Mouse (Mus musculus): ENCODE measurements around the gene Gas1. TPM values are rescaled to one million over a fixed set of nuclear protein-coding genes. Genes with fewer than 3 reads are reported as not detected.

The Gas1 gene
- polyA plus RNA-seq, 1 experiment from 2014 or later: 50.7 TPM

- no peak for ATAC-seq (ENCODE audit: insufficient number of reproducible peaks, insufficient read depth, low FRiP score, low read depth)
Observed at GRCm38 (mm10) chr13:60173186-60173585, 4.0 kb downstream of the Gas1 start.

GRCm38 (mm10) chr13:60172366-60173017 is 4.7 kb downstream of the Gas1 start:
- peaks cover 2 to 20% of the 10 kb centered on the region in 2 experiments; a peak in 3 of 4 replicates for H3K4me1 ChIP-seq (ENCODE audit: control insufficient read depth in 2 of 2, insufficient read depth in 2 of 2, low read length in 2 of 2)
- no peak overlapping the region for H3K4me3 ChIP-seq (ENCODE audit: control insufficient read depth in 1 of 2, insufficient read depth in 1 of 2, low read depth in 1 of 2, low read length in 2 of 2)
- H3K4me2 ChIP-seq (ENCODE audit: low read length): no peak overlapping the region
- WGBS: 43% methylated on average over 7 of the region's 7 CpGs
- H3K27ac ChIP-seq (replicated peaks in 1 of 2; ENCODE audit: control insufficient read depth in 1 of 2, insufficient read depth in 1 of 2, low read depth in 2 of 2, low read length in 2 of 2): no peak overlapping the region
- no peaks in the 10 kb centered on the region for H3K36me3 ChIP-seq (ENCODE audit: control insufficient read depth, insufficient read depth, low read length)
- no peaks in the 10 kb centered on the region for H3K27me3 ChIP-seq (ENCODE audit: control insufficient read depth, insufficient read depth, low read length)
- no peaks in the 10 kb centered on the region for H3K9me3 ChIP-seq (ENCODE audit: control insufficient read depth, low read length)
- no peak overlapping the region for H3K9ac ChIP-seq (ENCODE audit: low read length)
- ATAC-seq (ENCODE audit: insufficient number of reproducible peaks, insufficient read depth, low FRiP score, low read depth): no peak

More at GRCm38 (mm10) chr13:60173186-60173585, 4.0 kb downstream of the Gas1 start:
- Histone ChIP-seq H3K27ac (replicated peaks in 1 of 2; ENCODE audit: control insufficient read depth in 1 of 2, insufficient read depth in 1 of 2, low read depth in 2 of 2, low read length in 2 of 2) (no peak overlapping the region), H3K9me3 (ENCODE audit: control insufficient read depth, low read length) (no peaks in the 10 kb centered on the region), H3K27me3 (ENCODE audit: control insufficient read depth, insufficient read depth, low read length) (no peaks in the 10 kb centered on the region), H3K4me1 (ENCODE audit: control insufficient read depth in 2 of 2, insufficient read depth in 2 of 2, low read length in 2 of 2) (peaks cover 2 to 20% of the 10 kb centered on the region in 2 experiments; a peak in 3 of 4 replicates), H3K9ac (ENCODE audit: low read length) (no peak overlapping the region), H3K4me2 (ENCODE audit: low read length) (peak overlapping the region; percentile 88), H3K36me3 (ENCODE audit: control insufficient read depth, insufficient read depth, low read length) (no peaks in the 10 kb centered on the region), H3K4me3 (ENCODE audit: control insufficient read depth in 1 of 2, insufficient read depth in 1 of 2, low read depth in 1 of 2, low read length in 2 of 2) (no peak overlapping the region)
- WGBS: 5% methylated on average over 3 of the region's 3 CpGs

GRCm38 (mm10) chr13:60171781-60172180 is 5.4 kb downstream of the Gas1 start:
- no peaks in the 10 kb centered on the region for H3K9me3 ChIP-seq (ENCODE audit: control insufficient read depth, low read length)
- no peaks in the 10 kb centered on the region for H3K27me3 ChIP-seq (ENCODE audit: control insufficient read depth, insufficient read depth, low read length)
- no peak for ATAC-seq (ENCODE audit: insufficient number of reproducible peaks, insufficient read depth, low FRiP score, low read depth)
- no peaks in the 10 kb centered on the region for H3K36me3 ChIP-seq (ENCODE audit: control insufficient read depth, insufficient read depth, low read length)
- H3K4me3 ChIP-seq (ENCODE audit: control insufficient read depth in 1 of 2, insufficient read depth in 1 of 2, low read depth in 1 of 2, low read length in 2 of 2): no peak overlapping the region
- H3K4me2 ChIP-seq (ENCODE audit: low read length): no peak overlapping the region
- H3K9ac ChIP-seq (ENCODE audit: low read length): no peak overlapping the region
- H3K4me1 ChIP-seq (ENCODE audit: control insufficient read depth in 2 of 2, insufficient read depth in 2 of 2, low read length in 2 of 2): peaks cover 2 to 20% of the 10 kb centered on the region in 2 experiments; a peak in 3 of 4 replicates
- H3K27ac ChIP-seq (replicated peaks in 1 of 2; ENCODE audit: control insufficient read depth in 1 of 2, insufficient read depth in 1 of 2, low read depth in 2 of 2, low read length in 2 of 2): no peak overlapping the region
- WGBS: 87% methylated on average over 8 of the region's 8 CpGs

- H3K36me3 ChIP-seq (ENCODE audit: control insufficient read depth, insufficient read depth, low read length): no peaks in the 10 kb centered on the region
- H3K9ac ChIP-seq (ENCODE audit: low read length): no peak overlapping the region
- H3K27ac ChIP-seq (replicated peaks in 1 of 2; ENCODE audit: control insufficient read depth in 1 of 2, insufficient read depth in 1 of 2, low read depth in 2 of 2, low read length in 2 of 2): no peak overlapping the region
- no peaks in the 10 kb centered on the region for H3K27me3 ChIP-seq (ENCODE audit: control insufficient read depth, insufficient read depth, low read length)
- no peak overlapping the region for H3K4me2 ChIP-seq (ENCODE audit: low read length)
- ATAC-seq (ENCODE audit: insufficient number of reproducible peaks, insufficient read depth, low FRiP score, low read depth): no peak
- no peak overlapping the region for H3K4me3 ChIP-seq (ENCODE audit: control insufficient read depth in 1 of 2, insufficient read depth in 1 of 2, low read depth in 1 of 2, low read length in 2 of 2)
- no peaks in the 10 kb centered on the region for H3K9me3 ChIP-seq (ENCODE audit: control insufficient read depth, low read length)
- peaks cover 2 to 20% of the 10 kb centered on the region in 2 experiments; a peak in 3 of 4 replicates for H3K4me1 ChIP-seq (ENCODE audit: control insufficient read depth in 2 of 2, insufficient read depth in 2 of 2, low read length in 2 of 2)
- WGBS: 75% methylated on average over 21 of the region's 21 CpGs
Observed at GRCm38 (mm10) chr13:60170898-60171715, 6.1 kb downstream of the Gas1 start.

- 74% methylated on average over 2 of the region's 2 CpGs for WGBS
- no peak overlapping the region for H3K4me3 ChIP-seq (ENCODE audit: control insufficient read depth in 1 of 2, insufficient read depth in 1 of 2, low read depth in 1 of 2, low read length in 2 of 2)
- H3K36me3 ChIP-seq (ENCODE audit: control insufficient read depth, insufficient read depth, low read length): no peaks in the 10 kb centered on the region
- no peaks in the 10 kb centered on the region for H3K27me3 ChIP-seq (ENCODE audit: control insufficient read depth, insufficient read depth, low read length)
- no peak overlapping the region for H3K4me2 ChIP-seq (ENCODE audit: low read length)
- ATAC-seq (ENCODE audit: insufficient number of reproducible peaks, insufficient read depth, low FRiP score, low read depth): no peak
- H3K27ac ChIP-seq (replicated peaks in 1 of 2; ENCODE audit: control insufficient read depth in 1 of 2, insufficient read depth in 1 of 2, low read depth in 2 of 2, low read length in 2 of 2): no peak overlapping the region
- peaks cover 0 to 10% of the 10 kb centered on the region in 2 experiments; a peak in 3 of 4 replicates for H3K4me1 ChIP-seq (ENCODE audit: control insufficient read depth in 2 of 2, insufficient read depth in 2 of 2, low read length in 2 of 2)
- no peak overlapping the region for H3K9ac ChIP-seq (ENCODE audit: low read length)
- no peaks in the 10 kb centered on the region for H3K9me3 ChIP-seq (ENCODE audit: control insufficient read depth, low read length)
Observed at GRCm38 (mm10) chr13:60169026-60169425, 8.1 kb downstream of the Gas1 start.

- Histone ChIP-seq H3K27ac (replicated peaks in 1 of 2; ENCODE audit: control insufficient read depth in 1 of 2, insufficient read depth in 1 of 2, low read depth in 2 of 2, low read length in 2 of 2) (no peak overlapping the region), H3K4me3 (ENCODE audit: control insufficient read depth in 1 of 2, insufficient read depth in 1 of 2, low read depth in 1 of 2, low read length in 2 of 2) (no peak overlapping the region), H3K9me3 (ENCODE audit: control insufficient read depth, low read length) (peaks cover 14% of the 10 kb centered on the region), H3K27me3 (ENCODE audit: control insufficient read depth, insufficient read depth, low read length) (no peaks in the 10 kb centered on the region), H3K9ac (ENCODE audit: low read length) (no peak overlapping the region), H3K4me1 (ENCODE audit: control insufficient read depth in 2 of 2, insufficient read depth in 2 of 2, low read length in 2 of 2) (no peaks in the 10 kb centered on the region), H3K4me2 (ENCODE audit: low read length) (peak overlapping the region; percentile 45; the same call in 1 of the 2 replicates), H3K36me3 (ENCODE audit: control insufficient read depth, insufficient read depth, low read length) (no peaks in the 10 kb centered on the region)
- ATAC-seq (ENCODE audit: insufficient number of reproducible peaks, insufficient read depth, low FRiP score, low read depth): no peak
- 29% methylated on average over 19 of the region's 19 CpGs for WGBS
Observed at GRCm38 (mm10) chr13:60156294-60157126, 20.7 kb downstream of the Gas1 start.

- Histone ChIP-seq H3K27me3 (ENCODE audit: control insufficient read depth, insufficient read depth, low read length) (no peaks in the 10 kb centered on the region), H3K9ac (ENCODE audit: low read length) (no peak overlapping the region), H3K4me1 (ENCODE audit: control insufficient read depth in 2 of 2, insufficient read depth in 2 of 2, low read length in 2 of 2) (no peaks in the 10 kb centered on the region), H3K9me3 (ENCODE audit: control insufficient read depth, low read length) (peaks cover 15% of the 10 kb centered on the region), H3K4me3 (ENCODE audit: control insufficient read depth in 1 of 2, insufficient read depth in 1 of 2, low read depth in 1 of 2, low read length in 2 of 2) (no peak overlapping the region), H3K4me2 (ENCODE audit: low read length) (no peak overlapping the region), H3K27ac (replicated peaks in 1 of 2; ENCODE audit: control insufficient read depth in 1 of 2, insufficient read depth in 1 of 2, low read depth in 2 of 2, low read length in 2 of 2) (no peak overlapping the region), H3K36me3 (ENCODE audit: control insufficient read depth, insufficient read depth, low read length) (no peaks in the 10 kb centered on the region)
- no peak for ATAC-seq (ENCODE audit: insufficient number of reproducible peaks, insufficient read depth, low FRiP score, low read depth)
- WGBS: 80% methylated on average over 3 of the region's 3 CpGs
Observed at GRCm38 (mm10) chr13:60154170-60154569, 23.0 kb downstream of the Gas1 start.
